Mouse (Mus musculus): ENCODE results near the gene Fryl. TPM values are rescaled to one million over a fixed set of nuclear protein-coding genes. Genes with fewer than 3 reads are reported as not detected.

Fryl gene
- polyA plus RNA-seq, 1 experiment: 27.6 TPM

- Histone ChIP-seq H3K9me3 (no peaks in the 10 kb centered on the region), H3K27me3 (replicated peaks) (no peaks in the 10 kb centered on the region), H3K36me3 (replicated peaks; ENCODE audit: low read length) (peaks cover 82% of the 10 kb centered on the region), H3K4me3 (replicated peaks) (no peak overlapping the region), H3K4me1 (peaks cover 14% of the 10 kb centered on the region)
- TF ChIP-seq FLI1 (IDR thresholded peaks at IDR 0.05; ENCODE audit: low read length) (no peak), GATA1 (IDR thresholded peaks at IDR 0.05; ENCODE audit: borderline replicate concordance, low read length) (no peak)
Observed at GRCm38 (mm10) chr5:73135131-73135530, 121.3 kb downstream of the Fryl start.

- Histone ChIP-seq H3K36me3 (replicated peaks; ENCODE audit: low read length) (peaks cover 82% of the 10 kb centered on the region), H3K27me3 (replicated peaks) (no peaks in the 10 kb centered on the region), H3K4me1 (peaks cover 16% of the 10 kb centered on the region), H3K4me3 (replicated peaks) (no peak overlapping the region), H3K9me3 (no peaks in the 10 kb centered on the region)
- TF ChIP-seq GATA1 (IDR thresholded peaks at IDR 0.05; ENCODE audit: borderline replicate concordance, low read length): no peak
- TF ChIP-seq FLI1 (IDR thresholded peaks at IDR 0.05; ENCODE audit: low read length): no peak
Observed at GRCm38 (mm10) chr5:73133833-73134185, 122.6 kb downstream of the Fryl start.

GRCm38 (mm10) chr5:73132998-73133832 is 123.2 kb downstream of the Fryl start:
- H3K4me1 ChIP-seq: peaks cover 18% of the 10 kb centered on the region
- H3K9me3 ChIP-seq: no peaks in the 10 kb centered on the region
- no peak overlapping the region for H3K4me3 ChIP-seq (replicated peaks)
- TF ChIP-seq FLI1 (IDR thresholded peaks at IDR 0.05; ENCODE audit: low read length) (no peak), GATA1 (IDR thresholded peaks at IDR 0.05; ENCODE audit: borderline replicate concordance, low read length) (no peak)
- H3K27me3 ChIP-seq (replicated peaks): no peaks in the 10 kb centered on the region
- H3K36me3 ChIP-seq (replicated peaks; ENCODE audit: low read length): peaks cover 84% of the 10 kb centered on the region

GRCm38 (mm10) chr5:73130984-73131383 is 125.4 kb downstream of the Fryl start:
- H3K4me3 ChIP-seq (replicated peaks): no peak overlapping the region
- H3K4me1 ChIP-seq: peaks cover 15% of the 10 kb centered on the region
- TF ChIP-seq FLI1 (IDR thresholded peaks at IDR 0.05; ENCODE audit: low read length) (no peak), GATA1 (IDR thresholded peaks at IDR 0.05; ENCODE audit: borderline replicate concordance, low read length) (no peak)
- no peaks in the 10 kb centered on the region for H3K9me3 ChIP-seq
- H3K36me3 ChIP-seq (replicated peaks; ENCODE audit: low read length): peaks cover 89% of the 10 kb centered on the region
- no peaks in the 10 kb centered on the region for H3K27me3 ChIP-seq (replicated peaks)

- peaks cover 92% of the 10 kb centered on the region for H3K36me3 ChIP-seq (replicated peaks; ENCODE audit: low read length)
- H3K27me3 ChIP-seq (replicated peaks): no peaks in the 10 kb centered on the region
- TF ChIP-seq FLI1 (IDR thresholded peaks at IDR 0.05; ENCODE audit: low read length) (no peak), GATA1 (IDR thresholded peaks at IDR 0.05; ENCODE audit: borderline replicate concordance, low read length) (no peak)
- H3K4me3 ChIP-seq (replicated peaks): no peak overlapping the region
- no peaks in the 10 kb centered on the region for H3K9me3 ChIP-seq
- peaks cover 15% of the 10 kb centered on the region for H3K4me1 ChIP-seq
Observed at GRCm38 (mm10) chr5:73129871-73130270, 126.5 kb downstream of the Fryl start.

- TF ChIP-seq FLI1 (IDR thresholded peaks at IDR 0.05; ENCODE audit: low read length) (no peak), GATA1 (IDR thresholded peaks at IDR 0.05; ENCODE audit: borderline replicate concordance, low read length) (no peak)
- Histone ChIP-seq H3K4me1 (no peaks in the 10 kb centered on the region), H3K27me3 (replicated peaks) (no peaks in the 10 kb centered on the region), H3K36me3 (replicated peaks; ENCODE audit: low read length) (peaks cover 93% of the 10 kb centered on the region), H3K4me3 (replicated peaks) (no peak overlapping the region), H3K9me3 (no peaks in the 10 kb centered on the region)
Observed at GRCm38 (mm10) chr5:73119969-73120725, 136.3 kb downstream of the Fryl start.

- TF ChIP-seq FLI1 (IDR thresholded peaks at IDR 0.05; ENCODE audit: low read length) (no peak), GATA1 (IDR thresholded peaks at IDR 0.05; ENCODE audit: borderline replicate concordance, low read length) (no peak)
- Histone ChIP-seq H3K4me3 (replicated peaks) (no peak overlapping the region), H3K9me3 (no peaks in the 10 kb centered on the region), H3K27me3 (replicated peaks) (no peaks in the 10 kb centered on the region), H3K4me1 (no peaks in the 10 kb centered on the region), H3K36me3 (replicated peaks; ENCODE audit: low read length) (peaks cover 92% of the 10 kb centered on the region)
Observed at GRCm38 (mm10) chr5:73119524-73119923, 136.9 kb downstream of the Fryl start.

GRCm38 (mm10) chr5:73118786-73119185 is 137.6 kb downstream of the Fryl start:
- Histone ChIP-seq H3K9me3 (no peaks in the 10 kb centered on the region), H3K4me1 (no peaks in the 10 kb centered on the region), H3K36me3 (replicated peaks; ENCODE audit: low read length) (peaks cover 93% of the 10 kb centered on the region), H3K4me3 (replicated peaks) (no peak overlapping the region), H3K27me3 (replicated peaks) (no peaks in the 10 kb centered on the region)
- TF ChIP-seq FLI1 (IDR thresholded peaks at IDR 0.05; ENCODE audit: low read length): no peak
- no peak for TF ChIP-seq GATA1 (IDR thresholded peaks at IDR 0.05; ENCODE audit: borderline replicate concordance, low read length)

- Histone ChIP-seq H3K27me3 (replicated peaks) (no peaks in the 10 kb centered on the region), H3K36me3 (replicated peaks; ENCODE audit: low read length) (peaks cover 92% of the 10 kb centered on the region), H3K4me3 (replicated peaks) (no peak overlapping the region), H3K9me3 (no peaks in the 10 kb centered on the region), H3K4me1 (no peaks in the 10 kb centered on the region)
- TF ChIP-seq FLI1 (IDR thresholded peaks at IDR 0.05; ENCODE audit: low read length) (no peak), GATA1 (IDR thresholded peaks at IDR 0.05; ENCODE audit: borderline replicate concordance, low read length) (no peak)
Observed at GRCm38 (mm10) chr5:73114878-73115277, 141.5 kb downstream of the Fryl start.

- H3K9me3 ChIP-seq: no peaks in the 10 kb centered on the region
- no peaks in the 10 kb centered on the region for H3K4me1 ChIP-seq
- H3K36me3 ChIP-seq (replicated peaks; ENCODE audit: low read length): peaks cover 93% of the 10 kb centered on the region
- H3K4me3 ChIP-seq (replicated peaks): no peak overlapping the region
- no peaks in the 10 kb centered on the region for H3K27me3 ChIP-seq (replicated peaks)
- TF ChIP-seq FLI1 (IDR thresholded peaks at IDR 0.05; ENCODE audit: low read length): no peak
- no peak for TF ChIP-seq GATA1 (IDR thresholded peaks at IDR 0.05; ENCODE audit: borderline replicate concordance, low read length)
Observed at GRCm38 (mm10) chr5:73112331-73112730, 144.1 kb downstream of the Fryl start.
